Mouse (Mus musculus) testis, adult 2 months (tissue): ENCODE measurements around the gene Olfr729.

ENCODE experiments used
- CTCF ChIP-seq: fragments of 200-500 bp; IDR thresholded peaks from 2 replicates; pipeline ENCODE4 v1.5.1; 2012; ENCODE audit warnings: low read depth, mild to moderate bottlenecking, inconsistent platforms, low read length, moderate library complexity; ENCODE audit not compliant: control insufficient read depth, insufficient read depth, insufficient replicate concordance
- POLR2A ChIP-seq: fragments of 200-500 bp; IDR thresholded peaks from 2 replicates; pipeline ENCODE4 v1.6.1; 2012; ENCODE audit warnings: low read depth, mild to moderate bottlenecking, inconsistent platforms, low read length, moderate library complexity; ENCODE audit not compliant: control insufficient read depth

DNA sequence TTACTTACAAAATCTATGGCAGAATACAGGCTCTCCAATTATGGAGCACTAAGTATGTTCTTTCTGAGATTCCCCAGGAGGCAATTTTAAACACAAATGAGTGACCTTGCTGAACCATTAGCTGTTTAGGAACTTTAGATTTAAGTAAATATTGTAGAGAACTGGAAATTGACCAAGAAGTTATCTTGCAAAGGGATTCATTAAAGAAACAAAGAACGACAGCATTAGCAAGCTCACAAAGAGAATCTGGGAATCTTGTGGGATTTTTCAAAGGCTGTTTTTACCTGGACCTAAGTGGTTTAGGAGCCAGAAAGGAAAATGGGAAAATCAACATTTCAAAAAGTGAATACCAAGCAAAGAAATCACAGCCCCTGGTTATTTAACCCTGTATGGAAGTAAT lies 35.4 kb upstream of the Olfr729 start, which contains the start of gene Olfr730:
- TF ChIP-seq CTCF = no peak
- TF ChIP-seq POLR2A = no peak
